Mouse (Mus musculus) spleen, adult 18-20 months (tissue): Measurements from ENCODE around the gene Olfr1362.

Source experiments
- DNase-seq, 2 experiments: peaks; one replicate each; pipeline ENCODE4 v3.0.0; 2022; ENCODE audit warnings: mixed read lengths in 2 of 2

Olfr1362 gene

GRCm38 (mm10) chr13:21613922-21614321 lies at the start of gene Olfr1362:
Gene Olfr1362 (minus strand): TSS chr13:21614022.
- DNase-seq = no peak

GRCm38 (mm10) chr13:21663286-21663685 lies 49.5 kb upstream of the Olfr1362 start, which contains the start of gene Olfr1361:
Gene Olfr1361 (minus strand): TSS chr13:21663386.
- DNase-seq = no peak

- no peak for DNase-seq
These were observed 28.6 kb upstream of the Olfr1362 start, which contains the start of gene Olfr11 for GRCm38 (mm10) chr13:21642418-21642817. Gene Olfr11 (minus strand): TSS chr13:21642518.

DNA sequence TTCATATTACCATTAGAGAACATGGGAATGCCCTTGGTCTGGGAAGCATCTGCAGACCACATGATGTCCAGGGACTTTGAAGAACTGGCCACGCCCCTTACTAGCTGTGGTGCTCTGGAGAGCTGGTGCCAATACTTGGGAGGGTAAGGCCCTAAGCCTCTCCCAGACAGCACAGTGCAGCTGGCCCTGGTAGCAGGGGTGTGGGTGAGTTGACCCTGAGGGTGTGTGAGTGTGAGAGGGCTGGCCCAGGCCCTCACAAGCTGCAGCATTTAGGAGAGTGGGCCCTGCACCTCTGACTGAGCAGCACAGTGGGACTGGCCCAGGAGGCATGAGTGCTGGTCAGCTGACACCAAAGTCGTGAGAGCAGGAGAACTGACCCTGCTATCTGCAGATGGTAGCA lies 22.2 kb downstream of the Olfr1362 start:
- no peak for DNase-seq

DNA sequence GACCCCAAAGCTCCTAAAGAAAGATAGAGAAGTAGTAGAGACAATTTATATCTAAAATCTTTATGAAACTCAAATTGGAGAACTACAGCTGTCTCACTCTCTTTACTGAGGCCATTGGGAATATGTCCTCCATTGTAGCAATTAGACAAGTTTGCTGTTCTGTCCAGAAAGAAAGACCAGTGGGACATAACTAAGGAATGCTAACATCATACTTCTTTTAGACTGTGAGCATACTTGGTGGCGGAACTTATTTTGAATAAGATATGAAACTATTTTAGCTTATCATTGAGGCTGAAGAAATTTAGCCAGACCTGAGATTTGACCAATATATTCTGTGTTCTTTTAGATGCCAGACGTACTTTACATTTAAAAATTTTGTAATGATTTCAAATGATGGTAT lies 32.2 kb downstream of the Olfr1362 start, which contains the start of gene Olfr1364:
TSS of gene Olfr1364 (minus strand) at position 101 of the 400 bp plus-strand sequence.
- no peak for DNase-seq
